Mouse (Mus musculus): ENCODE results near the gene H2-Q4. TPM values are rescaled to one million over a fixed set of nuclear protein-coding genes. Genes with fewer than 3 reads are reported as not detected.
"Not testable (repeated sequence)": the region's sequence is repeated elsewhere in the genome, so short reads cannot be mapped to it uniquely, and the experiment has no call there.

H2-Q4 gene
- 1.6 and 2.1 TPM in 2 replicates for polyA plus RNA-seq (2015; fragmentation: Nextera tagmentation; extraction: Ambion mirVana)

DNA sequence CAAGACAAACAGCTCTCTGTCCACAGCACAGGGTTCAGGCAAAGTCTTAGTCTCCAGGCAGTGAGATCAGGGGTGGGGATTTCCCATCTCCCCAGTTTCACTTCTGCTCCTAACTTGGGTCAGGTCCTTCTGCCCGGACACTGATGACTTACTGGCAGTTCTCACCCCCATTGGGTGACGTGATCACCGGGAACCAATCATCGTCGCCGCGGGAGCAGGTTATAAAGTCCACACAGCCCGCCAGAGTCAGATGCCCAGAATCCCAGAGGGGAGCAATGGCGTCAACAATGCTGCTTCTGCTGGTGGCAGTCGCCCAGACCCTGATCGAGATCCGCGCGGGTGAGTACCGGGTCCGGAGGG is at the start of gene H2-Q4:
TSS of gene H2-Q4 (plus strand) at position 249 of the 360 bp plus-strand sequence.
- Histone ChIP-seq H3K9ac (peak within 1 kb of the TSS; percentile 69), H3K4me2 (peak within 1 kb of the TSS; percentile 98), H3K9me3 (no peaks in the 10 kb centered on the region), H3K4me1 (0 out of 2 replicates have a peak, but pooled peaks cover 7% of the 10 kb centered on the region), H3K27me3 (peaks cover 23% of the 10 kb centered on the region), H3K27ac (no peak within 1 kb of the TSS), H3K36me3 (no peaks in the 10 kb centered on the region), H3K4me3 (peak within 1 kb of the TSS; percentile 57)
- WGBS: under 1% methylated on average over 16 of the region's 16 CpGs
- ATAC-seq (ENCODE audit: insufficient number of reproducible peaks, insufficient read depth, low FRiP score, low TSS enrichment, low read depth): peak; percentile 67; the same call in 1 of the 2 replicates

DNA sequence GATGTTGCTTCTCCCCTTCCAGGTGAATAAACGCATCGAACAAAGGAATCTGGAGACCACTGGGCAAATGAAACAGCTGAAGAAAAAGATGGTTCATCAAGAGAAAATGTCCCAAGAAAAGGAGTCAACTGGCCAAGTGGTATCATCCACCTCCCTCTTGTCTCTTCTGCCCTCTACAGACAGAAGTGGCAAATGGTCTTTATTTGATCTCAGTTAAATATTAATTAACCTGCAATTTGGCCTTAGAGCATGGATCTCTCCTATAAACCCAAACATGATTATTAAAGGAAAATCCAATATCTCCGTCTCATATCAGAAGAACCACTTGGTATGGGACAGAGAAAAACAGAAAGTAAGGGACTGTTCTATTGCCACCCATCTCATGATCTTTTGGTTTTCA is 49.7 kb upstream of the H2-Q4 start:
- H3K9me3 ChIP-seq; H3K9ac ChIP-seq; ATAC-seq (ENCODE audit: insufficient number of reproducible peaks, insufficient read depth, low FRiP score, low TSS enrichment, low read depth); H3K4me3 ChIP-seq; H3K27ac ChIP-seq; H3K36me3 ChIP-seq; H3K4me2 ChIP-seq; H3K4me1 ChIP-seq: not testable (repeated sequence)
- H3K27me3 ChIP-seq: peaks cover 10% of the 10 kb centered on the region; the same call in 1 of the 2 replicates
- WGBS: 52% methylated on average over 3 of the region's 3 CpGs

DNA sequence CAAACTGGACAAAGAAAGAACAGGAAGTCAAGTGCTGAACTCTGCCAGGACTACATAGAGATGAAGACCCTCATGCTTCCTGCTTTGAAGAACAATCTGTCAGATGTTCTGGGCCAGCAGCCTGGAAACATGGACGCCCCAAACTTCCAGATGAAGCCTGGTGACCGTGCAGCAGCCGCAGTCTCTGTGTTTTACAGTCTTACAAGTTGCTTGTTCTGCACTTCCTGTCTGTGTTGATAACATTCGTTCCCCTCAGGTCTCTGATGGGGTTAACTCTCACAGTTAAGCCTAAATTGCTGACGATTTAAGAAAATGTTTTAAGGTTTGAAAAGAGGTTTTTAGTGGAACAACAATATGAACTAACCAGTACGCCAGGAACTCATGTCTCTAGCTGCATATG is 47.9 kb upstream of the H2-Q4 start:
- H3K36me3 ChIP-seq; H3K27ac ChIP-seq; H3K9me3 ChIP-seq; ATAC-seq (ENCODE audit: insufficient number of reproducible peaks, insufficient read depth, low FRiP score, low TSS enrichment, low read depth); H3K4me1 ChIP-seq; H3K4me3 ChIP-seq; H3K9ac ChIP-seq; H3K4me2 ChIP-seq: not testable (repeated sequence)
- peaks cover 10% of the 10 kb centered on the region; the same call in 1 of the 2 replicates for H3K27me3 ChIP-seq
- 64% methylated on average over 6 of the region's 6 CpGs for WGBS

DNA sequence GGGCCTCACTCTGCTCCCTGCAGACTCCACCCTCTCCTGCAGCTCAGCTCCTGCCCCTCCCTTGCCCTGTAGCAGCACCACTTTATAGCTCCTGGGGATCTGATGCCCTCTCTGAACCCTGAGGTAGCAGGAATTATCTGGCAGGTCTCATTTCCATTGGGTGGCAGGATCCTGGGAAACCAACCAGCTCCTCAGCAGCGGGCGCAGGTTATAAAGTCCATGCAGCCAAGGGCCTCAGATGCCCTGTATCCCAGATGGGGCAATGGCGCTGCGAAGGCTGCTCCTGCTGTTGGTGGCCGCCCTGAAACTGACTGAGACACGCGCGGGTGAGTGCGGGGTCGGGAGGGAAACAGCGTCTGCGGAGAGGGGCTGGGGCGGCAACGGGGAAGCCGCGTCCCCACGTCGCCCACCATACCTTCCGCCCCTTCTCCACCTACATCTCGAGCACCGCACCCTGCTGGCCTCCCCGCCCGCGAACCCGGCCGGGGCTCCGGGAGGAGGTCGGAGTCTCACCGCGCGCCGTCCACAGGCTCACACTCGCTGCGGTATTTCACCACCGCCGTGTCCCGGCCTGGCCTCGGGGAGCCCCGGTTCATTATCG is 37.2 kb upstream of the H2-Q4 start, which contains the start of gene H2-Q2:
TSS of gene H2-Q2 (plus strand) at position 172 of the 601 bp plus-strand sequence.
- peak within 1 kb of the TSS; percentile 54; the same call in 1 of the 2 replicates for H3K9ac ChIP-seq
- H3K36me3 ChIP-seq: no peaks in the 10 kb centered on the region
- H3K27me3 ChIP-seq: peaks cover 63% of the 10 kb centered on the region
- H3K4me2 ChIP-seq: peak within 1 kb of the TSS; percentile 73
- no peak for ATAC-seq (ENCODE audit: insufficient number of reproducible peaks, insufficient read depth, low FRiP score, low TSS enrichment, low read depth)
- H3K9me3 ChIP-seq: no peaks in the 10 kb centered on the region
- peak within 1 kb of the TSS; percentile 43 for H3K4me3 ChIP-seq
- under 1% methylated on average over 40 of the region's 40 CpGs for WGBS
- peaks cover 10% of the 10 kb centered on the region for H3K4me1 ChIP-seq
- H3K27ac ChIP-seq: no peak within 1 kb of the TSS

DNA sequence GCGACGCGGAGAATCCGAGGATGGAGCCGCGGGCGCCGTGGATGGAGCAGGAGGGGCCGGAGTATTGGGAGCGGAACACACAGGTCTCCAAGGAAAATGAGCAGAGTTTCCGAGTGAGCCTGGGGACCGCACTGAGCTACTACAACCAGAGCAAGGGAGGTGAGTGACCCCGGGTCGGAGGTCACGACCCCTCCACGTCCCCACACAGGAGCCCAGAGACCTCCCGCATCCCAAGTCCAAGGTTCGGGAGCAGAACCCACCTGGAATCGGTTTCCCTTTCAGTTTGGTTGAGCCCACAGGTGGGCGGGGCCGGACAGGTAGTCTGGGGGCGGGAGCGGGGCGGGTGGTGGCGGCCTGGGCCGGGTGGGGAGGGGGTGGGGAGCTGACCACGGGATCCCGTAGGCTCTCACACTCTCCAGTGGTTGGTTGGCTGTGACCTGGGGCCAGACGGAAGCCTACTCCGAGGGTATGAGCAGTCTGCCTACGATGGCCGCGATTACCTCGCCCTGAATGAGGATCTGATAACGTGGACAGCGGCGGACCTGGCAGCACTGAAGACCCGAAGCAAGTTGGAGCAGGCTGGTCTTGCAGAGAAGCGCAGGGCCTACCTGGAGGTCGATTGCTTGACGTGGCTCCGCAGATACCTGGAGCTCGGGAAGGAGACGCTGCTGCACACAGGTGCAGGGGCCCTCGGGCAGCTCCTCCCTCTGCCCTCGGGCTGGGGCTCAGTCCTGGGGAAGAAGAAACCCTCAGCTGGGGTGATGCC is 36.5 kb upstream of the H2-Q4 start:
- Histone ChIP-seq H3K27ac (no peak overlapping the region), H3K4me2 (peak overlapping the region; percentile 73), H3K9me3 (no peaks in the 10 kb centered on the region), H3K27me3 (peaks cover 63% of the 10 kb centered on the region), H3K36me3 (no peaks in the 10 kb centered on the region), H3K4me3 (peak overlapping the region; percentile 43), H3K9ac (peak overlapping the region; percentile 54; the same call in 1 of the 2 replicates), H3K4me1 (peaks cover 10% of the 10 kb centered on the region)
- ATAC-seq (ENCODE audit: insufficient number of reproducible peaks, insufficient read depth, low FRiP score, low TSS enrichment, low read depth): no peak
- 2% methylated on average over 46 of the region's 46 CpGs for WGBS

DNA sequence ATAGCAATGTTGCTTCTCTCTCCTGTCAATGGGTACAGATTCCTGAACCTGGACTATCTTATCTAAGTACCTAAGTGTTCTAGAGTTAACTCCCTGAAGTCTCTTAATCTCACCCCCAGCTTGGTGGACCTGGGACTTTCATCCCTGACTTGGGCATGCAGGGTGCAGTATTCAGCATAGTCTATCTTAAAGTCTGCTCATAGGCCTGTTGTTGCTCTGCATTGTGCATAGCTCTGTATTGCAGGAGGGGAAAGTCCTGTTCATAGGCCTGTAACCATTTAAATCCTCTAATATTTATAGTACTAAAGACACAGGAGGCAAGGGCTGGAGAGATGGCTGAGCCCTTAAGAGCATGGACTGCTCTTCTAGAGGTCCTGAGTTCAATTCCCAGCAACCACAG is 31.8 kb upstream of the H2-Q4 start:
- H3K4me1 ChIP-seq; H3K36me3 ChIP-seq; ATAC-seq (ENCODE audit: insufficient number of reproducible peaks, insufficient read depth, low FRiP score, low TSS enrichment, low read depth); H3K9ac ChIP-seq; H3K4me3 ChIP-seq; H3K27ac ChIP-seq; H3K4me2 ChIP-seq; H3K9me3 ChIP-seq: not testable (repeated sequence)
- H3K27me3 ChIP-seq: peaks cover 39% of the 10 kb centered on the region

DNA sequence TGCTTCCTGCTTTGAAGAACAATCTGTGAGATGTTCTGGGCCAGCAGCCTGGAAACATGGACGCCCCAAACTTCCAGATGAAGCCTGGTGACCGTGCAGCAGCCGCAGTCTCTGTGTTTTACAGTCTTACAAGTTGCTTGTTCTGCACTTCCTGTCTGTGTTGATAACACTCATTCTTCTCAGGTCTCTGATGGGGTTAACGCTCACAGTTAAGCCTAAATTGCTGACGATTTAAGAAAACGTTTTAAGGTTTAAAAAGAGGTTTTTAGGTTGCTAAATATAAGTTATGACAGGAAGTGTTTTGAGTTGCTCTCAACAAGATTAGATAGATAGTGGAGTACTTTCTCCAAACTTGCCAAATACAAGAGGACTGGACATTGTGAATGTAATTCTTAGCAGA is 26.1 kb upstream of the H2-Q4 start:
- H3K9me3 ChIP-seq; H3K4me3 ChIP-seq; H3K4me2 ChIP-seq; H3K9ac ChIP-seq; ATAC-seq (ENCODE audit: insufficient number of reproducible peaks, insufficient read depth, low FRiP score, low TSS enrichment, low read depth); H3K36me3 ChIP-seq; H3K4me1 ChIP-seq; H3K27ac ChIP-seq: not testable (repeated sequence)
- peaks cover 23% of the 10 kb centered on the region for H3K27me3 ChIP-seq
- 67% methylated on average over 6 of the region's 6 CpGs for WGBS

DNA sequence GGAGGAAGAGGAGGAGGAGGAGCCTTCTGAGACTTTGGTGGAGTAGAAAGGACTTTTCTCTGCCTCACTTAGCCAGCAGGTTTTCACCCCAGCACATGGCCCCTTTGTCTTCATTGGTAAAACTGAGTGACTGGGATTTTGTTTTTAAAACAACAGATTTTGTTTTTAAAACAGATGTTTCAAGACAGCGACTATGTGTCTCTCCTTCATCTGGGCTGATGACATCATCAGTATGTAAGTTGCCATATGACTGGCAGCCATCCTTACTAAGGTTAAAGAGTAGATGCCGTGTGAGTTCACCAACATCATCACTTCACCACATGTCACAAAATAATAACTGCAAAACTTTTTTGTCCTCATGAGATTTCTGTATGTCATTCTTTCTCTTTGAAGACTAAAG is 25.3 kb upstream of the H2-Q4 start:
- Histone ChIP-seq H3K27me3 (peaks cover 31% of the 10 kb centered on the region), H3K9ac (no peak overlapping the region), H3K27ac (no peak overlapping the region), H3K4me1 (peaks cover 3% of the 10 kb centered on the region), H3K4me3 (no peak overlapping the region), H3K9me3 (no peaks in the 10 kb centered on the region), H3K36me3 (no peaks in the 10 kb centered on the region), H3K4me2 (no peak overlapping the region)
- ATAC-seq (ENCODE audit: insufficient number of reproducible peaks, insufficient read depth, low FRiP score, low TSS enrichment, low read depth): no peak
- 62% methylated on average over 2 of the region's 2 CpGs for WGBS

DNA sequence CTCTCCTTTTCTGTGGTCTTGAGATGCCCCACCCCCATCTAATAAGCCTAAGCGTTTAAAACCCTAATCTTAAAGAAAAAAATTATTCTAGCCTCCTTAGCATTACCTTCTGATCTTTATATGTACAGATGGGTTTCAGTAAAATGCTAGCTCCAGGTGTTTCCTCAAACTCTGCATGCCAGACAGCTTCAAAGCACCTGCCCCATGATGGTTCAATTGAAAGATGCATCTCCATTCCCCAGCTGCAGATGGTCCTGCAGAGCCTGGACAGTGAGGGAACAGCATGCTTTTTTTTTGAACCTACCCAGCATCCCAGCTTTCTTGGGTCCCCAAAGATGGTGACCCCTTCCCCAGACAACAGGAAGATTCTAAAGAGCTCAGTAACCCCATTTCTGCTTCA is 22.3 kb upstream of the H2-Q4 start:
- peaks cover 7% of the 10 kb centered on the region for H3K4me1 ChIP-seq

DNA sequence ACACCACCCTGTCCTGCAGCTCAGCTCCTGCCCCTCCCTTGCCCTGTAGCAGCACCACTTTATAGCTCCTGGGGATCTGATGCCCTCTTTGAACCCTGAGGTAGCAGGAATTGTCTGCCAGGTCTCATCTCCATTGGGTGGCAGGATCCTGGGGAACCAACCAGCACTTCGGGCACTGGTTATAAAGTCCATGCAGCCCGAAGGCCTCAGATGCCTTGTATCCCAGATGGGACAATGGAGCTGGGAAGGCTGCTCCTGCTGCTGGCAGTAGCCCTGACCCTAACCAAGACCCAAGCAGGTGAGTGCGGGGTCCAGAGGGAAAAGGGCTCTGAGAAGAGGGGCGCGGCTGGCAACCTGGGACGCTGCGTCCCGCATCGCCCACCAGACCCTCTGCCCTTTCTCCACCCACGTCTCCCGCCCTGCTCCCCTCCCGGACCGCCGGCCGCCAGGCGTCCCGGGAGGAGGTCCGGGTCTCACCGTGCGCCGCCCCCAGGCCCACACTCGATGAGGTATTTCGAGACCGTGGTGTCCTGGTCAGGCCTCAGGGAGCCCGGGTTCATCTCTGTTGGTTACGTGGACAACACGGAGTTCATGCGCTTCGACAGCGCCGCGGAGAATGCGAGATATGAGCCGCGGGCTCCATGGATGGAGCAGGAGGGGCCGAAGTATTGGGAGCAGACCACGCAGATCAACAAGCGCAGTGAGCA is 20.5 kb upstream of the H2-Q4 start:
- H3K27me3 ChIP-seq: peaks cover 30% of the 10 kb centered on the region
- 0 out of 2 replicates have a peak, but pooled peaks cover 9% of the 10 kb centered on the region for H3K9me3 ChIP-seq
- 8% methylated on average over 38 of the region's 38 CpGs for WGBS
- no peak for ATAC-seq (ENCODE audit: insufficient number of reproducible peaks, insufficient read depth, low FRiP score, low TSS enrichment, low read depth)
- H3K4me3 ChIP-seq: peak overlapping the region; percentile 42
- H3K36me3 ChIP-seq: no peaks in the 10 kb centered on the region
- peak overlapping the region; percentile 58 for H3K9ac ChIP-seq
- peak overlapping the region; percentile 65 for H3K4me2 ChIP-seq
- peaks cover 7% of the 10 kb centered on the region for H3K4me1 ChIP-seq
- H3K27ac ChIP-seq: no peak overlapping the region

More for the DNA sequence above, 22.3 kb upstream of the H2-Q4 start:
- Histone ChIP-seq H3K9me3 (no peaks in the 10 kb centered on the region), H3K4me2 (no peak overlapping the region), H3K36me3 (no peaks in the 10 kb centered on the region), H3K27ac (no peak overlapping the region), H3K9ac (no peak overlapping the region), H3K4me3 (no peak overlapping the region), H3K27me3 (peaks cover 30% of the 10 kb centered on the region)
- no peak for ATAC-seq (ENCODE audit: insufficient number of reproducible peaks, insufficient read depth, low FRiP score, low TSS enrichment, low read depth)
- 42% methylated on average over 1 of the region's 1 CpGs for WGBS

DNA sequence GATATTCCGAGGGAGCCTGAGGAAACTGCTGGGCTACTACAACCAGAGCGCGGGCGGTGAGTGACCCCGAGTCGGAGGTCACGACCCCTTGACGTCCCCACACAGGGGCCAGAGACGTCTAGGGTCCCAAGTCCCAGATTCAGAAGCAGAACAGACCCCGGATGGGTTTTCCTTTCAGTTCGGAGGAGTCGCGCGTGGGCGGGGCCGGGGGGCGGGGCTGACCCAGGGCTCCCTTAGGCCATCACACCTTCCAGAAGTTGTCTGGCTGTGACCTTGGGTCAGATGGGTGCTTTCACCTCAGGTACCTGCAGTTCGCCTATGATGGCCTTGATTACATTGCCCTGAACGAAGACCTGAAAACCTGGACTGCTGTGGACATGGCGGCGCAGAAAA is 20.0 kb upstream of the H2-Q4 start:
- no peaks in the 10 kb centered on the region for H3K36me3 ChIP-seq
- H3K4me3 ChIP-seq: peak overlapping the region; percentile 42
- H3K9ac ChIP-seq: peak overlapping the region; percentile 58
- no peak overlapping the region for H3K27ac ChIP-seq
- 0 out of 2 replicates have a peak, but pooled peaks cover 9% of the 10 kb centered on the region for H3K9me3 ChIP-seq
- WGBS: 19% methylated on average over 21 of the region's 21 CpGs
- peak overlapping the region; percentile 65 for H3K4me2 ChIP-seq
- no peak for ATAC-seq (ENCODE audit: insufficient number of reproducible peaks, insufficient read depth, low FRiP score, low TSS enrichment, low read depth)
- peaks cover 7% of the 10 kb centered on the region for H3K4me1 ChIP-seq
- peaks cover 30% of the 10 kb centered on the region for H3K27me3 ChIP-seq

Data from embryonic facial prominence, embryonic 13.5 days (tissue).